Mouse (Mus musculus): ENCODE measurements at regions not wholly inside any gene's neighbourhood (a gene's known extent, or its start where the extent isn't known, plus 50 kb on each side); places are given as distances from the start of the nearest gene placed in this dataset.

- no peak for DNase-seq (ENCODE audit: low spot score in 2 of 2)
Observed at GRCm38 (mm10) chr5:69678268-69678667, 86.1 kb upstream of the Gnpda2 start.

- peak in 1 of 2 experiments; percentile 1 for DNase-seq (ENCODE audit: low spot score in 2 of 2)
Observed at GRCm38 (mm10) chr5:69665555-69665954, 73.4 kb upstream of the Gnpda2 start.

DNA sequence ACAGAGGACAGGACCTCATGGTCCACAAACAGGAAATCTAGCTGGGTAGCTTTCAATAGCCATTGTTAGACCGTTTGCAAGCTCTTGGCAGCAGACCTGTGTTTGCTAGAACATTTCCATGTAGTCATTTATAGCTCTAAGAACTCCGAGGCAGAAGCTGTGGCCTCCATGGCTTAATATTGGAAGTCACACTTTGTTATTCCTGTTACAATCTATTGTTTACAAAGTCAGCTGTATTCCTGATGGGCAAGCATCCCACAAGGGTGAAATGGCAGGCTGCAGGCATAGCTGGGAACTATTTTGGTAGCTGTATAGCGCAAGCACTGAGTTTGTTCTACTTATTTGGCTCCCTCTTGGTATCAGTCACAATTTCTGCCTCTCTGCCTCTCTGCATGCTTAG lies 71.8 kb upstream of the Gnpda2 start:
- peak; percentile 27 to 44 for DNase-seq (ENCODE audit: low spot score in 2 of 2)
